Mouse (Mus musculus) C2C12 (cell line): ENCODE data around the gene Sppl2b.

Experiments
- CTCF ChIP-seq: IDR thresholded peaks from one replicate; pipeline ENCODE4 v1.5.1; 2011; ENCODE audit not compliant: control insufficient read depth, insufficient read depth, insufficient read length
- MYOD1 ChIP-seq: IDR thresholded peaks from one replicate; pipeline ENCODE4 v1.6.1; 2011; ENCODE audit warnings: low read depth; ENCODE audit not compliant: control insufficient read depth, insufficient read length

GRCm38 (mm10) chr10:80897861-80898510 is 42.9 kb downstream of the Sppl2b start:
- TF ChIP-seq CTCF (no peak), MYOD1 (no peak)
